Mouse (Mus musculus) embryonic facial prominence, embryonic 13.5 days (tissue): ENCODE data around the gene Nemp1. TPM values are rescaled to one million over a fixed set of nuclear protein-coding genes. Genes with fewer than 3 reads are reported as not detected.
A peak's percentile ranks its signal among the peaks of the same experiment; 100 is the strongest.

Experiments
- ATAC-seq: fragments of 200-750 bp; cut with Nextera tagmentation; 2 replicates; pipeline ENCODE4 v1.8.0; 2017; ENCODE audit warnings: low read depth; ENCODE audit not compliant: insufficient number of reproducible peaks, insufficient read depth, low FRiP score, low TSS enrichment
- H3K27ac ChIP-seq: fragments of 300-500 bp; sonication (generic); 2 replicates; pipeline ENCODE4 v1.5.1; 2015; ENCODE audit warnings: moderate library complexity, mild to moderate bottlenecking, inconsistent platforms
- H3K27me3 ChIP-seq: fragments of 300-500 bp; sonication (generic); 2 replicates; pipeline ENCODE4 v1.6.1; 2015; ENCODE audit warnings: mild to moderate bottlenecking, inconsistent platforms
- H3K36me3 ChIP-seq: fragments of 300-500 bp; sonication (generic); 2 replicates; pipeline ENCODE4 v1.6.1; 2015; ENCODE audit warnings: mild to moderate bottlenecking, inconsistent platforms
- H3K4me1 ChIP-seq: fragments of 300-500 bp; sonication (generic); 2 replicates; pipeline ENCODE4 v1.6.1; 2015; ENCODE audit warnings: inconsistent platforms
- H3K4me2 ChIP-seq: fragments of 300-500 bp; sonication (generic); 2 replicates; pipeline ENCODE4 v1.6.1; 2015; ENCODE audit warnings: moderate library complexity, mild to moderate bottlenecking, inconsistent platforms
- H3K4me3 ChIP-seq: fragments of 300-500 bp; sonication (generic); 2 replicates; pipeline ENCODE4 v1.5.1; 2015; ENCODE audit warnings: mild to moderate bottlenecking, inconsistent platforms
- H3K9ac ChIP-seq: fragments of 300-500 bp; sonication (generic); 2 replicates; pipeline ENCODE4 v1.6.1; 2015; ENCODE audit warnings: mild to moderate bottlenecking, inconsistent platforms
- H3K9me3 ChIP-seq: fragments of 300-500 bp; sonication (generic); 2 replicates; pipeline ENCODE4 v1.6.1; 2016; ENCODE audit warnings: inconsistent platforms
- WGBS: fragments of 180-500 bp; shearing (Covaris S2); methylation state at CpG from one replicate; pipeline ENCODE4 v1.1.7; 2015; ENCODE audit warnings: mixed read lengths; 5-methylcytosine and 5-hydroxymethylcytosine counted together
- polyA plus RNA-seq: library from polyadenylated mRNA; unstranded; fragments of >200 nt; fragmentation: Nextera tagmentation; extraction: Ambion mirVana; gene quantifications from 2 replicates; pipeline ENCODE4 v1.2.1, GENCODE M21; 2015

The Nemp1 gene
- polyA plus RNA-seq, 1 experiment from 2014 or later: 9.1 TPM

GRCm38 (mm10) chr10:127667269-127668092, 780 bp downstream of the Nemp1 start:
- Histone ChIP-seq H3K4me2 (peak overlapping the region; percentile 90), H3K9ac (peak overlapping the region; percentile 94), H3K9me3 (no peaks in the 10 kb centered on the region), H3K27me3 (no peaks in the 10 kb centered on the region), H3K27ac (peak overlapping the region; percentile 100), H3K36me3 (peaks cover 25% of the 10 kb centered on the region), H3K4me3 (peak overlapping the region; percentile 87), H3K4me1 (peaks cover 48% of the 10 kb centered on the region)
- ATAC-seq: peak; percentile 71
- WGBS: under 1% methylated on average over 35 of the region's 35 CpGs

DNA sequence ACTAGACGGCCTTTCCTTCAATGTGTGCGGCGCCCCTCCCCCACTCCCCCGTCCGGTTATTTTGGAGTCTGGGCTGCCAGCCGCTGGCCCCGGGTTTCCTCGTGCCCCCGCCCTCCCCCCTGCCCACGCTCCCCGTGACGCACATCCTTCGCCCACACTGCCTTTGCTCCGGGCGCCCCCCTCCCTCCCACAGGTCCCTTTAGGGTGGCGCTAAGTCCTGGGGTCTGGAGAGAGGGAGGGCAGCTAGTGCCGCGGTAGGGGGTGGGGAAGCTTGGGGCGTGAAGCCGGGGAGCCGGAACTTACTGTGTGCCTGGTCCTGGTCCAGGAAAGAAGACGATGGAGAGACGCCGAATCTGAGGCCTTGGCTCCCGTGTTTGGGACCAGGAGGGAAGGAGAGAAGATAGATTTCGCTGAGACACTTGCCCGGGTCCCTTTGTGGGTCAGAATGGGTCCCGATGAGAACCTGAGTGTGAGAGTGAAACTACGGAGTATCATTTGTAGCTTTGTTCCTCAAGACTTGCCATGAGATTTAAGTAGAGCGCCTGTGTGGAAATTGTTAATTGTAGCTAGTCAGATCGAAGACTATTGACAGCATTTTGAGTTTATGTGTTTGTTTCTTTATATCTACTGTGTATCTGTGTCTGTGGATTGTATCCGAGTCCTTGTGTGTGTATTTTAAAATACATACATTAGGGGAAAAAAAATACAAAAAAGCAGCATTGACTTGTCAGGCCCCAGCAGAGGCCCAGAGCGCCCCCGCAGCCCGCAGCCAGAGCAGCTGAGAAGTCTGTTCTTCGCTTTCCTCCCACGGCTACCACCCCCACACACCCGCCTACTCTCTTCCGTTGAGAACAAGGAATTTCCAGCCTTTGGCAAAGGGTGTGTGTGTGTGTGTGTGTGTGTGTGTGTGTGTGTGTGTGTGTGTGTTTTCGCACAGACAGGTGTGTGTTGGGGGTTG, 1.7 kb downstream of the Nemp1 start, which contains the start of gene Nab2:
Gene Nab2, minus strand, starts transcription at position 476 of the 958 bp plus-strand sequence.
- H3K27me3 ChIP-seq: no peaks in the 10 kb centered on the region
- peaks cover 16% of the 10 kb centered on the region for H3K36me3 ChIP-seq
- WGBS: 1% methylated on average over 39 of the region's 40 CpGs
- peak; percentile 56 for ATAC-seq
- H3K4me1 ChIP-seq: peaks cover 39% of the 10 kb centered on the region
- H3K9ac ChIP-seq: peak within 1 kb of the TSS; percentile 94
- H3K9me3 ChIP-seq: no peaks in the 10 kb centered on the region
- peak within 1 kb of the TSS; percentile 100 for H3K27ac ChIP-seq
- peak within 1 kb of the TSS; percentile 90 for H3K4me2 ChIP-seq
- peak within 1 kb of the TSS; percentile 87 for H3K4me3 ChIP-seq

- peak overlapping the region; percentile 87 for H3K4me3 ChIP-seq
- peaks cover 8% of the 10 kb centered on the region for H3K36me3 ChIP-seq
- no peaks in the 10 kb centered on the region for H3K9me3 ChIP-seq
- peak overlapping the region; percentile 100 for H3K27ac ChIP-seq
- no peaks in the 10 kb centered on the region for H3K27me3 ChIP-seq
- peak overlapping the region; percentile 90 for H3K4me2 ChIP-seq
- ATAC-seq: no peak
- peak overlapping the region; percentile 74 for H3K9ac ChIP-seq
- peaks cover 31% of the 10 kb centered on the region for H3K4me1 ChIP-seq
- WGBS: 12% methylated on average over 7 of the region's 7 CpGs
Observed at GRCm38 (mm10) chr10:127669170-127669569, 2.5 kb downstream of the Nemp1 start.

DNA sequence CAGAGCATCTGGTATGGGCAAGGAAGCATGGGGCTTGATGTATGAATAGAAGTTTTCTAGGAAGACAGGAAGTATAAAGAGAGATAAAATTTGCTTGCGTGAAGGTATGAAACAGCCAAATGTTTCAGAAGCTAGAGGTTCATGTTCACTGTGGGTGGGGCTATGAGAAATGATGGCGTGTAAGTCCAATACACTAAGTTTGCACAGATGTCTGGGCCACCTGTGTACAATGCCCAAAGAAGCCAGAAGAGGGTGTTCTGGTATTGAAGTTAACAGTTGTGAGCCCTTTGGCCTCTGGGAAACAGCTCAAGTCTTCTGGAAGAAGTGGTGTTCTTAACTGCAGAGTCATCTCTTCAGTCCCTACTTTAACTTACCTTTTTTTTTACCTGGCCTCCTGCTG, 3.5 kb downstream of the Nemp1 start:
- no peak for ATAC-seq
- H3K4me3 ChIP-seq: no peak overlapping the region
- no peak overlapping the region for H3K27ac ChIP-seq
- no peaks in the 10 kb centered on the region for H3K27me3 ChIP-seq
- H3K9ac ChIP-seq: no peak overlapping the region
- no peak overlapping the region for H3K4me2 ChIP-seq
- H3K9me3 ChIP-seq: no peaks in the 10 kb centered on the region
- no peaks in the 10 kb centered on the region for H3K36me3 ChIP-seq
- H3K4me1 ChIP-seq: peaks cover 21% of the 10 kb centered on the region
- 80% methylated on average over 2 of the region's 2 CpGs for WGBS

GRCm38 (mm10) chr10:127671276-127671675, 4.6 kb downstream of the Nemp1 start:
- Histone ChIP-seq H3K27me3 (no peaks in the 10 kb centered on the region), H3K4me3 (no peak overlapping the region), H3K4me2 (no peak overlapping the region), H3K9me3 (no peaks in the 10 kb centered on the region), H3K27ac (no peak overlapping the region), H3K4me1 (peaks cover 14% of the 10 kb centered on the region), H3K9ac (no peak overlapping the region), H3K36me3 (no peaks in the 10 kb centered on the region)
- 35% methylated on average over 2 of the region's 2 CpGs for WGBS
- no peak for ATAC-seq

DNA sequence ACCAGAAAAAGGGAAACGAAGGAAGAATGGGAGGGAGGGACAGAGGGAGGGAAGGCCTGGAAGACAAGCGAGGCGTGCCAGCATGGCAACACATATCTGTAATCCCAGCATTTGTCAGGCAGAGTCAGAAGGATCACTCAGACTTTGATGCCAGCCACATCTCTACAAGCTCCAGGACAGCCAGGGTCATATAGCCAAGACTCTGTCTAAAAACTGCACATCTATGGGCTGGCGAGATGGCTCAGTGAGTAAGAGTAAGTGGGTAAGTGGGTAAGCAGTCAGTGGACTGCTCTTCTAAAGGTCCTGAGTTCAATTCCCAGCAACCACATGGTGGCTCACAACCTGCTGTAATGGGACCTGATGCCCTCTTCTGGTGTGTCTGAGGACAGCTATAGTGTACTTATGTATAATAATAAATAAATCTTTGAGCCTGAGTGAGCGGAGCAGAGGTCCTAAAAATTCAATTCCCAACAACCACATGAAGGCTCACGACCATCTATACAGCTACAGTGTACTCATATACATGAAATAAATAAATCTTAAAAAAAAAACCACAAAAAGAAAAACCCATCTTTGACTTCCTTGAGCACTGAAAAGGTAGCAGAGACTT, 7.5 kb downstream of the Nemp1 start:
- Histone ChIP-seq H3K27me3 (no peaks in the 10 kb centered on the region), H3K4me1 (peaks cover 16% of the 10 kb centered on the region), H3K9ac (no peak overlapping the region), H3K36me3 (no peaks in the 10 kb centered on the region), H3K4me3 (no peak overlapping the region), H3K9me3 (no peaks in the 10 kb centered on the region), H3K27ac (no peak overlapping the region; the same call in 1 of the 2 replicates), H3K4me2 (no peak overlapping the region)
- ATAC-seq: no peak
- WGBS: 91% methylated on average over 6 of the region's 6 CpGs

DNA sequence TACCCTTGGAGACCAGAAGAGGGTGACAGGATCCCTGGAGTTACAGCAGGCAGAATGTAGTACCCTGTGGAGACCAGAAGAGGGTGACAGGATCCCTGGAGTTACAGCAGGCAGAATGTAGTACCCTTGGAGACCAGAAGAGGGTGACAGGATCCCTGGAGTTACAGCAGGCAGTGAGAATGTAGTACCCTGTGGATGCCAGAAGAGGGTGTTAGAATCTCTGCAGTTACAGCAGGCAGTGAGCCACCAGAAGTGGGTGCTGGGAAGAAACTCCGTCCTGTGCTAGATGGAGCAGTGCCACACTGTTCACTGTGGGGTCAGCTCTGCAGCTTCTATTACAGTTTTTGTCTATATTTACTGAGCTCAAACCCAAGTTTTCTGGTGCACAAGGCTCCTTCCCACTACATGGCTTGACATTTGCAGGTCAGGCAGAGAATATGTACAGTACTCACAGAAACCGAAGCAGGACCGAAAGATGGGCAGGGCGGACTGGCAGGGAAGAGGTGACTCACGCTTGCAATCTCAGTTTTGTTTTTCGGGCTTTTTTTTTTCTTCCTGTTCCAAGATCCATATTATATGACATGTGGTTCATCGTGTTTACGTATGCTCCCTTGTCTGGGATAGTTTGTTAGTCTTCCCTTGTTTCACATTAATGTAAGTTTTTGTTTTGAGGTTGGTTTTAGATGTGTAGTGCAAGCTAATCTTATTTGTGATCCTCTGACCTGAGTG, 8.3 kb downstream of the Nemp1 start:
- WGBS: 84% methylated on average over 8 of the region's 8 CpGs
- no peak for ATAC-seq
- H3K27ac ChIP-seq: peak overlapping the region; percentile 49

DNA sequence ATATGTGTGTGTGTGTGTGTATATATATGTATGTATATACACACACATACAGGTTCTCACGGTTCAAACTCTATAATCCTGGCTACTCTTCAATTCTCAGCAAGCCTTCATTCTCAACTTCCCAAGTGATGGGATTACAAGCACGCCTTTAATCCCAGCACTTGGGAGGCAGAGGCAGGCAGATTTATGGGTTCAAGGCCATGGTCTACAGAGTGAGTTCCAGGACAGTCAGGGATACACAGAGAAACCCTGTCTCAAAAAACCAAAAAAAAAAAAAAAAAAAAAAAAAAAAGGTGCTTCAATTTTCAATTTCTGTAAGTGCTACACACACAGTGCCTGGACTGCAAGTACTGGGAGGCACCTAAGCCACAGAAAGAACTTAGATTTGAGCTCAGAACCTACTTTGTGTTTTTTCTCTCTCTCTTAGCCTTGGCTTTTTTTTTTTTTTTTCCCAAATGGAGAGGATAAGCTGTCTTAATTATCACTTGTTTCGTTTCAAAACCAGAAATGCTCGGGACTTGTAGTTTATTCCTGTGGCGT, 9.2 kb downstream of the Nemp1 start:
- ATAC-seq: no peak
- Histone ChIP-seq H3K4me3 (peak overlapping the region; percentile 79), H3K4me2 (peak overlapping the region; percentile 94), H3K27me3 (no peaks in the 10 kb centered on the region), H3K9ac (peak overlapping the region; percentile 57; the same call in 1 of the 2 replicates), H3K4me1 (peaks cover 9% of the 10 kb centered on the region), H3K9me3 (no peaks in the 10 kb centered on the region), H3K27ac (peak overlapping the region; percentile 69), H3K36me3 (no peaks in the 10 kb centered on the region)
- 49% methylated on average over 5 of the region's 5 CpGs for WGBS

More for the DNA sequence above, 8.3 kb downstream of the Nemp1 start:
- Histone ChIP-seq H3K27me3 (no peaks in the 10 kb centered on the region), H3K9me3 (no peaks in the 10 kb centered on the region), H3K4me3 (no peak overlapping the region), H3K36me3 (no peaks in the 10 kb centered on the region), H3K9ac (no peak overlapping the region), H3K4me1 (peaks cover 9% of the 10 kb centered on the region), H3K4me2 (no peak overlapping the region)

DNA sequence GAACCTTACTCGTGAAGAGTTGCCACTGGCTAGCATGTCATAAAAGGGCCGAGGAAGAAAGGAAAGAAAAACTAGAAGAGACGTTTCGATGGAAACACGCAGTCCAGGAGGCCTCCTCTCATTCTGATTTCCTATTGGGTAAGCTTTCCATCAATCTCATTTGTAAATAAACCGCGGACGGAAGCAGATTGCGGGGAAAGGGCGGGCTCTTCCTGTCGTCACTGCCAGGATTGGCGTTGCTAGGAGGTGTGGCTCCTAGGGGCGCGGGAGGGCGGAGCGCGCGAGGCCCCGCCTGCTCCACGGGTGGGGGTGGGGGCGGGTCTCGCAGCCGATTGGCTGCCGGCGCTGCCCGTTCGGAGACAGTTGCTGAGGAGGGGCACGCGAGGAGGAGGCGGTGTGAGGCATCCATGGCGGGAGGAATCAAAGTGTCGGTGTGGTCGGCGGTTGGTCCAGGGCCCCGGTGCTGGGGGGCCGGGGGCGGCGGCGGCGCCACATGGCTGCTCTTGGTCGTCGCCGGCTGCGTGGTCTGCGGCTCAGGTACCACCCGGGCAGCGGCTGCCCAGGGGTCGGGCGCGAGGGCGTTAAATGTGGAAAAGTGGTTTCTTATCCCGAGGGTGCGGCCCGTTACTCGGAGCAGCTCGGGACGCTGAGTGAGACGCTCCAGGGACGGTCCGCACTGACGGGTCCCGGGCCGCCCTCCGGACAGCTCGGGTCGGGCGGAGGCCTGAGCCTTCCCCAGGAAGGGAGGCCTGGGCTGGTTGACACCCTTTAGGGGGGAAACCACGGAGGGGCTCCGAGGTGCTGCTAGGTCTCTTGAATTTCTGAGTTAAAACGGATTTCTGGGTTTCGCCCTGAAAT, 10.2 kb downstream of the Nemp1 start:
- peak overlapping the region; percentile 84 for H3K27ac ChIP-seq
- H3K9ac ChIP-seq: peak overlapping the region; percentile 81
- H3K27me3 ChIP-seq: no peaks in the 10 kb centered on the region
- ATAC-seq: peak; percentile 90
- H3K9me3 ChIP-seq: no peaks in the 10 kb centered on the region
- under 1% methylated on average over 66 of the region's 71 CpGs for WGBS
- H3K4me1 ChIP-seq: peaks cover 9% of the 10 kb centered on the region
- H3K4me2 ChIP-seq: peak overlapping the region; percentile 94
- H3K4me3 ChIP-seq: peak overlapping the region; percentile 79
- no peaks in the 10 kb centered on the region for H3K36me3 ChIP-seq
